Mouse (Mus musculus): ENCODE data around the gene Olfr574.

GRCm38 (mm10) chr7:102915261-102915660 is 33.0 kb upstream of the Olfr574 start:
- no peak for TF ChIP-seq CTCF (IDR thresholded peaks at IDR 0.05; ENCODE audit: borderline replicate concordance, control insufficient read depth, extremely low read depth, insufficient read depth, low read length, poor library complexity)
- no peak for TF ChIP-seq POLR2A (IDR thresholded peaks at IDR 0.05; ENCODE audit: control insufficient read depth, extremely low read depth, insufficient read depth, low read length, poor library complexity)
